Mouse (Mus musculus) cortical plate, adult 2 months (tissue): ENCODE results near the gene Olfr1156.

Source experiments
- CTCF ChIP-seq: fragments of 200-500 bp; IDR thresholded peaks from 2 replicates; pipeline ENCODE4 v1.5.1; 2011; ENCODE audit warnings: mild to moderate bottlenecking, control low read depth, low read length; ENCODE audit not compliant: insufficient read depth; ENCODE audit errors: extremely low read depth
- POLR2A ChIP-seq: fragments of 200-500 bp; IDR thresholded peaks from 2 replicates; pipeline ENCODE4 v1.6.1; 2011; ENCODE audit warnings: mild to moderate bottlenecking, low read length, control low read depth; ENCODE audit not compliant: insufficient read depth; ENCODE audit errors: extremely low read depth

DNA sequence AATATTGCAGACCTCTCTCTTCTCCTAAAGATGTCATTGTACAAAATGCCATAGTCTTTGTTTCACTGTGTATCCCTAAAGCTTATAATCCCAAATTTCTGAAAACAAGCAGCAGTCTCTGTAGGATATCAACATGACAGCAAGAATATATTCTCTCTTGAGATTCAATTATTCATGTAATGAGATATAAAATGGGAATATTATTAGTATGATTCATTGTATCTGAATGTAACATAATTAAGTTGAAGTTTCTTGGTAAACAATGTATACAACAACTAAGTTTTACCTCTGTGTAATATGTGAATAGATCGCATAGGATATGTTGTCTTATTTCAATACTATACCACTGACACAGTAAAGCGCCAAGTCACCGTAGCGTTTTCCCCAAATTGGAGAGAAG is 15.3 kb upstream of the Olfr1156 start, which contains the start of gene Olfr1157:
- TF ChIP-seq CTCF (no peak), POLR2A (no peak)
